ENCODE assay signal across 25 mouse cellular contexts in the genomic region with DNA sequence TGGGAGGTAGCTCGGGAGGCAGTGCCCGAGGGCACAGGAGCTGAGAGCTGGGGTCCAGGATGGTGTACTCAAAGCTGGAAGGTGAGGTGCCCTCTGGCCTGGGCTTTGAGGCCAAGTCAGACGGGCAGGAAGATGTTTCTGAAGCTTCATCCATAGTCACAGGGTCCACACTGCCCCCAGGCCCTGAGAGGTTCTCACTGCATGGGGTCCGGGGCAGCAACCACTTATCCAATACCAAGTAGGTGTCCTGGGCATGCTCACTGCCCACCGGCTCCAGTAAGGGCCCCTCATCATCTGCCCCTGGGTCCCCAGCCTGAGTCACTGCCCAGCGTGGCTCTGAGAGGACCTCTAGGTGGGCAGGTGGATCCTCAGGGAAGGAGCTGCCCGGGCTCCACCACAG. TPM values are rescaled to one million over a fixed set of nuclear protein-coding genes. Genes with fewer than 3 reads are reported as not detected.
DNase-seq lines count a peak whose midpoint lies in the region; ATAC-seq and TF ChIP-seq lines count a peak whose summit lies in the region.
"Had no signal": no experiment of that assay in that cellular context is flagged by ENCODE, and none has a peak within 500 bp of the region (broad histone marks: within the 10 kb centered on the region; RNA-seq: fewer than 3 reads in every experiment).

No protein-coding gene starts in this region.

- no peak for TF ChIP-seq EP300 in liver, postnatal 0 days (IDR thresholded peaks at IDR 0.05; ENCODE audit: low read depth)
- no peak for TF ChIP-seq EP300 in liver, embryonic 14.5 days (IDR thresholded peaks at IDR 0.05; ENCODE audit: low read depth)

- peak; percentile 53 for DNase-seq in cerebellum, adult 11-12 months
- DNase-seq in cerebellum, adult 18-20 months, result no peak
- DNase-seq in hindbrain, embryonic 10.5 days (ENCODE audit: low spot score), result no peak
- no peak for DNase-seq in hindbrain, postnatal 0 days (ENCODE audit: low spot score)
- no peak for DNase-seq in liver, embryonic 11.5 days (ENCODE audit: low spot score)
- DNase-seq in liver, postnatal 0 days, result no peak
- DNase-seq in liver, embryonic 14.5 days (ENCODE audit: low read depth in 3 of 3, low spot score in 3 of 3), result no peak
- DNase-seq in neural tube, embryonic 10.5 days (ENCODE audit: extremely low spot score, low spot score), result no peak
- DNase-seq: adrenal gland, postnatal 14 days; B cell, adult 2 months; cerebellum, adult 8-10 months; cerebellum, postnatal 36 days; gastrocnemius, postnatal 10 days; heart, adult 2 months; heart, postnatal 14 days had no signal

- H3K9ac ChIP-seq in hindbrain, postnatal 0 days (replicated peaks; ENCODE audit: low read length), result no peak overlapping the region
- H3K9ac ChIP-seq in liver, embryonic 11.5 days (ENCODE audit: low read depth, low read length), result no peak overlapping the region
- no peak overlapping the region for H3K9ac ChIP-seq in liver, postnatal 0 days (replicated peaks)
- H3K9ac ChIP-seq in liver, embryonic 14.5 days (replicated peaks), result no peak overlapping the region
- H3K9ac ChIP-seq: embryonic facial prominence, embryonic 13.5 days; heart, embryonic 15.5 days; hindbrain, embryonic 14.5 days had no signal

- no peak for ATAC-seq in hindbrain, postnatal 0 days
- ATAC-seq in liver, embryonic 11.5 days (replicated peaks; ENCODE audit: low FRiP score), result no peak
- no peak for ATAC-seq in liver, postnatal 0 days
- ATAC-seq in liver, embryonic 14.5 days (ENCODE audit: insufficient read depth), result no peak
- ATAC-seq: activated CD4-positive, CD25-positive, alpha-beta regulatory T cell, adult 4 months; CD4-positive, CD25-positive, alpha-beta regulatory T cell, adult 4 months; forebrain, embryonic 16.5 days had no signal

- TF ChIP-seq CTCF in hindbrain, postnatal 0 days (IDR thresholded peaks at IDR 0.05; ENCODE audit: low read depth), result no peak
- TF ChIP-seq CTCF in liver, postnatal 0 days (IDR thresholded peaks at IDR 0.05; ENCODE audit: low read depth), result no peak
- TF ChIP-seq CTCF in liver, embryonic 14.5 days (IDR thresholded peaks at IDR 0.05; ENCODE audit: low read depth), result no peak

- H3K27ac ChIP-seq in hindbrain, embryonic 10.5 days, result no peak overlapping the region
- no peak overlapping the region for H3K27ac ChIP-seq in hindbrain, postnatal 0 days
- H3K27ac ChIP-seq in liver, embryonic 11.5 days (ENCODE audit: low read depth, low read length), result peak overlapping the region; percentile 54
- no peak overlapping the region for H3K27ac ChIP-seq in liver, postnatal 0 days (ENCODE audit: low read depth)
- peak overlapping the region; percentile 20; the same call in 1 of the 2 replicates for H3K27ac ChIP-seq in liver, embryonic 14.5 days
- H3K27ac ChIP-seq: embryonic facial prominence, embryonic 13.5 days; heart, adult 2 months; heart, embryonic 15.5 days; hindbrain, embryonic 14.5 days had no signal

- peak overlapping the region; percentile 12; the same call in 1 of the 2 replicates for H3K4me3 ChIP-seq in hindbrain, embryonic 10.5 days
- no peak overlapping the region for H3K4me3 ChIP-seq in hindbrain, postnatal 0 days (ENCODE audit: low read length)
- H3K4me3 ChIP-seq in liver, embryonic 11.5 days (ENCODE audit: low read depth, low read length), result peak overlapping the region; percentile 27; the same call in 1 of the 2 replicates
- no peak overlapping the region for H3K4me3 ChIP-seq in liver, postnatal 0 days (ENCODE audit: low read depth, low read length)
- peak overlapping the region in 1 of 2 experiments; percentile 94; a peak in 2 of 4 replicates for H3K4me3 ChIP-seq in liver, embryonic 14.5 days (ENCODE audit: insufficient read depth in 1 of 2, low read depth in 2 of 2, low read length in 2 of 2)
- H3K4me3 ChIP-seq: embryonic facial prominence, embryonic 13.5 days; heart, adult 2 months; heart, embryonic 15.5 days had no signal

- 90% methylated on average over 7 of the region's 7 CpGs for WGBS in hindbrain, embryonic 10.5 days
- WGBS in hindbrain, postnatal 0 days, result 90% methylated on average over 7 of the region's 7 CpGs
- WGBS in liver, embryonic 11.5 days, result 82% methylated on average over 7 of the region's 7 CpGs
- WGBS in liver, postnatal 0 days (ENCODE audit: insufficient replicate concordance), result 94% methylated on average over 7 of the region's 7 CpGs
- WGBS in liver, embryonic 14.5 days (ENCODE audit: insufficient replicate concordance), result 86% methylated on average over 7 of the region's 7 CpGs

- no peak overlapping the region for H3K4me2 ChIP-seq in hindbrain, postnatal 0 days (ENCODE audit: low read depth, low read length)
- H3K4me2 ChIP-seq in liver, embryonic 11.5 days, result peak overlapping the region; percentile 91
- no peak overlapping the region for H3K4me2 ChIP-seq in liver, postnatal 0 days (ENCODE audit: low read depth, low read length)
- H3K4me2 ChIP-seq in liver, embryonic 14.5 days (ENCODE audit: low read depth), result peak overlapping the region; percentile 71
- H3K4me2 ChIP-seq: embryonic facial prominence, embryonic 13.5 days; heart, embryonic 11.5 days; heart, embryonic 15.5 days; hindbrain, embryonic 14.5 days had no signal

- H3K36me3 ChIP-seq in hindbrain, embryonic 10.5 days, result peaks cover 9% of the 10 kb centered on the region; the same call in 1 of the 2 replicates
- H3K36me3 ChIP-seq in hindbrain, postnatal 0 days (ENCODE audit: insufficient read depth, low read length), result no peaks in the 10 kb centered on the region
- H3K36me3 ChIP-seq in liver, embryonic 11.5 days (ENCODE audit: control insufficient read depth, insufficient read depth, low read length), result peaks cover 23% of the 10 kb centered on the region
- H3K36me3 ChIP-seq in liver, postnatal 0 days (replicated peaks; ENCODE audit: insufficient read depth, low read length), result peaks cover 32% of the 10 kb centered on the region
- H3K36me3 ChIP-seq in liver, embryonic 14.5 days (replicated peaks; ENCODE audit: control insufficient read depth, insufficient read depth, low read depth), result peaks cover 45% of the 10 kb centered on the region
- H3K36me3 ChIP-seq: heart, embryonic 15.5 days had no signal

- H3K9me3 ChIP-seq in hindbrain, embryonic 10.5 days, result no peaks in the 10 kb centered on the region
- no peaks in the 10 kb centered on the region for H3K9me3 ChIP-seq in hindbrain, postnatal 0 days (ENCODE audit: low read length)
- H3K9me3 ChIP-seq in liver, embryonic 11.5 days (ENCODE audit: control insufficient read depth, low read length), result no peaks in the 10 kb centered on the region
- no peaks in the 10 kb centered on the region for H3K9me3 ChIP-seq in liver, postnatal 0 days (ENCODE audit: low read length)
- no peaks in the 10 kb centered on the region for H3K9me3 ChIP-seq in liver, embryonic 14.5 days (ENCODE audit: control insufficient read depth, low read length)
- H3K9me3 ChIP-seq: embryonic facial prominence, embryonic 13.5 days; heart, embryonic 15.5 days had no signal

- peaks cover 48% of the 10 kb centered on the region for H3K4me1 ChIP-seq in hindbrain, embryonic 10.5 days (replicated peaks)
- H3K4me1 ChIP-seq in hindbrain, postnatal 0 days (ENCODE audit: insufficient read depth, low read length), result peaks cover 17% of the 10 kb centered on the region
- H3K4me1 ChIP-seq in liver, embryonic 11.5 days (replicated peaks; ENCODE audit: control insufficient read depth, insufficient read depth, low read length), result peaks cover 29% of the 10 kb centered on the region
- H3K4me1 ChIP-seq in liver, postnatal 0 days (ENCODE audit: insufficient read depth), result peaks cover 40% of the 10 kb centered on the region
- peaks cover 17 to 28% of the 10 kb centered on the region in 2 experiments for H3K4me1 ChIP-seq in liver, embryonic 14.5 days (replicated peaks; ENCODE audit: control insufficient read depth in 2 of 2, insufficient read depth in 2 of 2, low read length in 1 of 2)

- peaks cover 58% of the 10 kb centered on the region for H3K27me3 ChIP-seq in hindbrain, embryonic 10.5 days (ENCODE audit: insufficient read depth, poor library complexity, severe bottlenecking)
- peaks cover 33% of the 10 kb centered on the region for H3K27me3 ChIP-seq in hindbrain, postnatal 0 days (ENCODE audit: insufficient read depth, low read length)
- H3K27me3 ChIP-seq in liver, embryonic 11.5 days (replicated peaks; ENCODE audit: control insufficient read depth, insufficient read depth, low read length), result peaks cover 16% of the 10 kb centered on the region
- H3K27me3 ChIP-seq in liver, postnatal 0 days (ENCODE audit: insufficient read depth, low read length), result 0 out of 2 replicates have a peak, but pooled peaks cover 11% of the 10 kb centered on the region
- no peaks in the 10 kb centered on the region for H3K27me3 ChIP-seq in liver, embryonic 14.5 days (ENCODE audit: control insufficient read depth, insufficient read depth, low read length)
- H3K27me3 ChIP-seq: Patski had no signal

RNA-seq across cellular contexts. Expression of a gene that starts 3.7 kb away (rescaled TPM):
- polyA plus RNA-seq in hindbrain, embryonic 10.5 days (2016; fragmentation: Nextera tagmentation; extraction: Ambion mirVana), result 7.1 and 9.3 TPM in 2 replicates
- total RNA-seq in hindbrain, postnatal 0 days (2014; rRNA removed), result 27.8 and 35.8 TPM in 2 replicates
- 8.0 and 9.0 TPM in 2 replicates for polyA plus RNA-seq in hindbrain, postnatal 0 days (2015; fragmentation: Nextera tagmentation; extraction: Ambion mirVana)
- polyA plus RNA-seq in liver, embryonic 11.5 days (2014; fragmentation: Nextera tagmentation; extraction: Ambion mirVana), result 9.8 and 11.9 TPM in 2 replicates
- polyA plus RNA-seq in liver, postnatal 0 days (2015; fragmentation: Nextera tagmentation; extraction: Ambion mirVana), result 2.3 and 2.6 TPM in 2 replicates
- polyA plus RNA-seq in liver, embryonic 14.5 days (2012; rRNA removed), result 1.4 TPM in 2 replicates
- polyA plus RNA-seq in liver, embryonic 14.5 days (2014; fragmentation: Nextera tagmentation; extraction: Ambion mirVana), result 3.5 and 3.6 TPM in 2 replicates

RNA-seq across cellular contexts. Expression of a gene that starts 4.1 kb away (rescaled TPM):
- polyA plus RNA-seq in hindbrain, embryonic 10.5 days (2016; fragmentation: Nextera tagmentation; extraction: Ambion mirVana), result 9.3 and 9.6 TPM in 2 replicates
- total RNA-seq in hindbrain, postnatal 0 days (2014; rRNA removed), result 0.89 and 1.7 TPM in 2 replicates
- polyA plus RNA-seq in hindbrain, postnatal 0 days (2015; fragmentation: Nextera tagmentation; extraction: Ambion mirVana), result 2.3 TPM in 2 replicates
- polyA plus RNA-seq in liver, embryonic 11.5 days (2014; fragmentation: Nextera tagmentation; extraction: Ambion mirVana), result 131 TPM in 2 replicates
- 40.6 and 41.6 TPM in 2 replicates for polyA plus RNA-seq in liver, postnatal 0 days (2015; fragmentation: Nextera tagmentation; extraction: Ambion mirVana)
- 146 and 180 TPM in 2 replicates for polyA plus RNA-seq in liver, embryonic 14.5 days (2012; rRNA removed)
- 82.6 and 96.5 TPM in 2 replicates for polyA plus RNA-seq in liver, embryonic 14.5 days (2014; fragmentation: Nextera tagmentation; extraction: Ambion mirVana)
- polyA plus RNA-seq: CD4-positive, CD25-positive, alpha-beta regulatory T cell, adult 4 months had no signal

RNA-seq across cellular contexts. Expression of a gene that starts 22.4 kb away (rescaled TPM):
- polyA plus RNA-seq in hindbrain, embryonic 10.5 days (2016; fragmentation: Nextera tagmentation; extraction: Ambion mirVana), result 15.6 and 30.6 TPM in 2 replicates
- 147 and 151 TPM in 2 replicates for total RNA-seq in hindbrain, postnatal 0 days (2014; rRNA removed)
- 85.6 and 95.2 TPM in 2 replicates for polyA plus RNA-seq in hindbrain, postnatal 0 days (2015; fragmentation: Nextera tagmentation; extraction: Ambion mirVana)
- 6.1 and 7.2 TPM in 2 replicates for polyA plus RNA-seq in liver, embryonic 11.5 days (2014; fragmentation: Nextera tagmentation; extraction: Ambion mirVana)
- 0.70 and 1.0 TPM in 2 replicates for polyA plus RNA-seq in liver, postnatal 0 days (2015; fragmentation: Nextera tagmentation; extraction: Ambion mirVana)
- polyA plus RNA-seq in liver, embryonic 14.5 days (2012; rRNA removed), result 2.6 and 3.9 TPM in 2 replicates
- polyA plus RNA-seq in liver, embryonic 14.5 days (2014; fragmentation: Nextera tagmentation; extraction: Ambion mirVana), result 0.99 and 1.3 TPM in 2 replicates

RNA-seq across cellular contexts. Expression of a gene that starts 30.0 kb away (rescaled TPM):
- 3.7 and 5.7 TPM in 2 replicates for polyA plus RNA-seq in hindbrain, embryonic 10.5 days (2016; fragmentation: Nextera tagmentation; extraction: Ambion mirVana)
- total RNA-seq in hindbrain, postnatal 0 days (2014; rRNA removed), result 4.2 and 5.1 TPM in 2 replicates
- polyA plus RNA-seq in hindbrain, postnatal 0 days (2015; fragmentation: Nextera tagmentation; extraction: Ambion mirVana), result 2.5 and 3.5 TPM in 2 replicates
- polyA plus RNA-seq in liver, embryonic 11.5 days (2014; fragmentation: Nextera tagmentation; extraction: Ambion mirVana), result 0.34 and 0.55 TPM in 2 replicates
- polyA plus RNA-seq in liver, postnatal 0 days (2015; fragmentation: Nextera tagmentation; extraction: Ambion mirVana), result 0.14 and 0.32 TPM in 2 replicates
- 0.19 and 0.24 TPM in 2 replicates for polyA plus RNA-seq in liver, embryonic 14.5 days (2012; rRNA removed)
- polyA plus RNA-seq in liver, embryonic 14.5 days (2014; fragmentation: Nextera tagmentation; extraction: Ambion mirVana), result 0.27 TPM in 1 of 2 replicates, not detected in the other
- total RNA-seq: hematopoietic stem cell, adult 5-6 weeks; MEL had no signal
- polyA plus RNA-seq: activated CD4-positive, CD25-positive, alpha-beta regulatory T cell, adult 4 months; CD4-positive, CD25-positive, alpha-beta regulatory T cell, adult 4 months had no signal

RNA-seq across cellular contexts. Expression of a gene that starts 31.9 kb away (rescaled TPM):
- 39.1 and 46.1 TPM in 2 replicates for polyA plus RNA-seq in hindbrain, embryonic 10.5 days (2016; fragmentation: Nextera tagmentation; extraction: Ambion mirVana)
- 34.9 and 52.0 TPM in 2 replicates for total RNA-seq in hindbrain, postnatal 0 days (2014; rRNA removed)
- 56.2 and 56.3 TPM in 2 replicates for polyA plus RNA-seq in hindbrain, postnatal 0 days (2015; fragmentation: Nextera tagmentation; extraction: Ambion mirVana)
- polyA plus RNA-seq in liver, embryonic 11.5 days (2014; fragmentation: Nextera tagmentation; extraction: Ambion mirVana), result 45.0 and 51.0 TPM in 2 replicates
- polyA plus RNA-seq in liver, postnatal 0 days (2015; fragmentation: Nextera tagmentation; extraction: Ambion mirVana), result 222 and 246 TPM in 2 replicates
- 37.5 and 61.5 TPM in 2 replicates for polyA plus RNA-seq in liver, embryonic 14.5 days (2012; rRNA removed)
- polyA plus RNA-seq in liver, embryonic 14.5 days (2014; fragmentation: Nextera tagmentation; extraction: Ambion mirVana), result 106 and 110 TPM in 2 replicates

Comparison
In these comparisons a context has a peak if more than half of its experiments do, and no peak if none do; other contexts are left out.
1. H3K27ac ChIP-seq: peak in liver, embryonic 11.5 days (single experiment) and liver, embryonic 14.5 days (single experiment); none in hindbrain, embryonic 10.5 days (single experiment), hindbrain, postnatal 0 days (single experiment) and liver, postnatal 0 days (single experiment).
2. H3K4me3 ChIP-seq: peak in hindbrain, embryonic 10.5 days (single experiment) and liver, embryonic 11.5 days (single experiment); none in hindbrain, postnatal 0 days (single experiment) and liver, postnatal 0 days (single experiment).
3. H3K4me2 ChIP-seq: peak in liver, embryonic 11.5 days (single experiment) and liver, embryonic 14.5 days (single experiment); none in hindbrain, postnatal 0 days (single experiment) and liver, postnatal 0 days (single experiment).